Mouse (Mus musculus) embryonic facial prominence, embryonic 11.5 days (tissue): ENCODE data around the gene Per2. TPM values are rescaled to one million over a fixed set of nuclear protein-coding genes. Genes with fewer than 3 reads are reported as not detected.

Source experiments
- ATAC-seq: fragments of 200-750 bp; cut with Nextera tagmentation; replicated peaks from 2 replicates; pipeline ENCODE4 v1.8.0; 2017; ENCODE audit warnings: low read depth; ENCODE audit not compliant: insufficient number of reproducible peaks, low FRiP score, low TSS enrichment
- DNase-seq: peaks from one replicate; pipeline ENCODE4 v3.0.0-alpha.2; 2015; ENCODE audit warnings: low spot score
- H3K27ac ChIP-seq: fragments of 300-500 bp; sonication (generic); replicated peaks from 2 replicates; pipeline ENCODE4 v1.5.1; 2014; ENCODE audit warnings: mild to moderate bottlenecking, low read depth, low read length, control low read depth
- H3K27me3 ChIP-seq: fragments of 300-500 bp; sonication (generic); 2 replicates; pipeline ENCODE4 v1.6.1; 2014; ENCODE audit warnings: mild to moderate bottlenecking, low read length, moderate library complexity, mixed read lengths; ENCODE audit not compliant: control insufficient read depth, insufficient read depth
- H3K36me3 ChIP-seq: fragments of 300-500 bp; sonication (generic); replicated peaks from 2 replicates; pipeline ENCODE4 v1.6.1; 2014; ENCODE audit warnings: low read depth, mild to moderate bottlenecking, low read length, moderate library complexity, mixed read lengths; ENCODE audit not compliant: control insufficient read depth, insufficient read depth
- H3K4me1 ChIP-seq: fragments of 300-500 bp; sonication (generic); 2 replicates; pipeline ENCODE4 v1.6.1; 2014; ENCODE audit warnings: low read length, mixed read lengths; ENCODE audit not compliant: control insufficient read depth, insufficient read depth
- H3K4me2 ChIP-seq: fragments of 300-500 bp; sonication (generic); 2 replicates; pipeline ENCODE4 v1.6.1; 2014; ENCODE audit warnings: low read depth, mild to moderate bottlenecking, control low read depth, low read length, moderate library complexity
- H3K4me3 ChIP-seq: fragments of 300-500 bp; sonication (generic); 2 replicates; pipeline ENCODE4 v1.5.1; 2014; ENCODE audit warnings: low read depth, low read length, control low read depth
- H3K9ac ChIP-seq: fragments of 300-500 bp; sonication (generic); replicated peaks from 2 replicates; pipeline ENCODE4 v1.6.1; 2014; ENCODE audit warnings: mild to moderate bottlenecking, control low read depth, low read length
- H3K9me3 ChIP-seq: fragments of 300-500 bp; sonication (generic); replicated peaks from 2 replicates; pipeline ENCODE4 v1.6.1; 2016; ENCODE audit warnings: mild to moderate bottlenecking, low read length, inconsistent platforms, mixed read lengths; ENCODE audit not compliant: control insufficient read depth
- WGBS: fragments of 180-500 bp; shearing (Covaris S2); extraction: QIAGEN DNeasy Blood & Tissue Kit; methylation state at CpG from one replicate; pipeline ENCODE4 v1.1.7; 2014; 5-methylcytosine and 5-hydroxymethylcytosine counted together
- polyA plus RNA-seq: library from polyadenylated mRNA; unstranded; fragments of >200 nt; fragmentation: Nextera tagmentation; extraction: Ambion mirVana; gene quantifications from 2 replicates; pipeline ENCODE4 v1.2.1, GENCODE M21; 2014

Gene Per2
- polyA plus RNA-seq, result 0.97 and 1.2 TPM in 2 replicates

DNA sequence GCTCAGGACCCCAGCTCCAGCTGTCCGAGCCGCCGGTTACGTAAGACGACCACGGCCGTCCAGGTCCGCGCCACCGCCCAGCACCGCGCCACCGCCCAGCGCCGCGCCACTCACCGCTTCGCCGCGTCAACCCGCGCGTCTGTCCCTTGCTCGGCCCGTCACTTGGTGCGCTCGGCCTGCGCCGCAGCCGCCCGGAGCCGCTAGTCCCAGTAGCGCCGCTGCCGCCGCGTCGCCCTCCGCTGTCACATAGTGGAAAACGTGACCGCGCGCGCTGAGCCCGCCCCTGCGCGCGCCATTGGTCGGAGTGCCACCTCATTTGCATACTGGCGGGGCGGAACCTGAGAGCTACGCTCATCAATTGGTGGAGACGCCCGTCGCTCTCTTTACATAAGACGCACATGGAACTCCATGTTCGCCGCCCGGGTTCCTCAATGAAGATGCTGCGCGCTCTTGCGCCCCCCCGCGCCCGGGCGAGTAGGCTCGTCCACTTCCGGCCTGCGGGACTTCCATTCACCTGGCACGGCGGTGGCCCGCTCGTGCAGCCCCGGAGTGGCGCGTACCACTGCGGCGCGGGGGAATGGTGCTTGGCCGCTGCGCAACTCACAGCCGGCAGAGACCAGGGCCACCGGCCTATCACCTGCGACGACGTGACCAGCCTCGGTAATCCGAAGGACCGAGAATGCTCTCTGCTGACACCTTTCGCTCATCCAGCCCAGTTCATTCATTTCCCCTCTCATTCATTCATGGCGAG, at the start of gene Per2:
Per2 (minus strand) TSS at position 266 of the 751 bp plus-strand sequence.
- under 1% methylated on average over 91 of the region's 91 CpGs for WGBS
- H3K36me3 ChIP-seq, result no peaks in the 10 kb centered on the region
- H3K9ac ChIP-seq, result peak within 1 kb of the TSS; percentile 57
- no peak within 1 kb of the TSS for H3K27ac ChIP-seq
- peak within 1 kb of the TSS; percentile 65 for H3K4me3 ChIP-seq
- peak; percentile 90 for ATAC-seq
- H3K27me3 ChIP-seq, result peaks cover 2% of the 10 kb centered on the region; the same call in 1 of the 2 replicates
- peak within 1 kb of the TSS; percentile 67 for H3K4me2 ChIP-seq
- peaks cover 3% of the 10 kb centered on the region for H3K4me1 ChIP-seq
- DNase-seq, result peak; percentile 100
- H3K9me3 ChIP-seq, result no peaks in the 10 kb centered on the region

GRCm38 (mm10) chr1:91504615-91505014, 45.5 kb upstream of the Per2 start:
- no peak overlapping the region for H3K9ac ChIP-seq
- no peak overlapping the region for H3K4me2 ChIP-seq
- DNase-seq, result no peak
- WGBS, result 77% methylated on average over 3 of the region's 3 CpGs
- no peaks in the 10 kb centered on the region for H3K27me3 ChIP-seq
- no peaks in the 10 kb centered on the region for H3K4me1 ChIP-seq
- peaks cover 5% of the 10 kb centered on the region for H3K36me3 ChIP-seq
- no peaks in the 10 kb centered on the region for H3K9me3 ChIP-seq
- no peak overlapping the region for H3K4me3 ChIP-seq
- no peak overlapping the region for H3K27ac ChIP-seq
- ATAC-seq, result no peak

DNA sequence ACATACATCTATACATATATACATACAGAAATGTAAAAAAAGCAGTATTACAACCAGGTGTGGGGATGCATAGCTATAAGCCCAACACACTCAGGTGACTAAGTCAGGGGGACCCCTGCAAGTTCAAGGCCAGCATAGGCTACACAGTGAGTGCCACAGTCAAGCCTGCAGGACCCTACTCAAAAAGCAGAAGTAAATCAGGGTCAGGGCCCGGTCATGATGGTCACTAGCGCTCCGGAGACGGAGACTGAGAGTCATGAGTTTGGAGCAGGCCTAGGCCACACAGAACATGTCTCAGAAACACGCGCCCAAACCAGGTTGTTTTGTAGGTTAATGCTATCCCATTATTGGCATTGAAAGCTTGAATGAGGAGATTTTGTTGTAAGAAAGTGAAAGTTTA, 39.5 kb upstream of the Per2 start:
- no peak for ATAC-seq

GRCm38 (mm10) chr1:91495321-91495720, 36.2 kb upstream of the Per2 start:
- Histone ChIP-seq H3K9me3 (no peaks in the 10 kb centered on the region), H3K27me3 (no peaks in the 10 kb centered on the region), H3K36me3 (no peaks in the 10 kb centered on the region; the same call in 1 of the 2 replicates), H3K4me2 (peak overlapping the region; percentile 84), H3K9ac (peak overlapping the region; percentile 57), H3K27ac (no peak overlapping the region), H3K4me3 (peak overlapping the region; percentile 55), H3K4me1 (peaks cover 3% of the 10 kb centered on the region)
- DNase-seq (no peak), ATAC-seq (no peak)
- 48% methylated on average over 5 of the region's 5 CpGs for WGBS

More for the DNA sequence above, 39.5 kb upstream of the Per2 start:
- no peak for DNase-seq
- H3K36me3 ChIP-seq, result peaks cover 5% of the 10 kb centered on the region
- no peak overlapping the region for H3K4me2 ChIP-seq
- H3K27me3 ChIP-seq, result no peaks in the 10 kb centered on the region
- no peak overlapping the region for H3K9ac ChIP-seq
- peaks cover 3% of the 10 kb centered on the region for H3K4me1 ChIP-seq
- H3K4me3 ChIP-seq, result no peak overlapping the region
- H3K9me3 ChIP-seq, result no peaks in the 10 kb centered on the region
- WGBS, result 94% methylated on average over 6 of the region's 6 CpGs
- H3K27ac ChIP-seq, result no peak overlapping the region

GRCm38 (mm10) chr1:91494457-91495140, 35.5 kb upstream of the Per2 start, which contains the start of gene Traf3ip1:
Gene Traf3ip1, plus strand, starts transcription at chr1:91494647.
- under 1% methylated on average over 79 of the region's 79 CpGs for WGBS
- Histone ChIP-seq H3K27me3 (no peaks in the 10 kb centered on the region), H3K4me3 (peak within 1 kb of the TSS; percentile 55), H3K27ac (no peak within 1 kb of the TSS), H3K36me3 (no peaks in the 10 kb centered on the region), H3K4me1 (peaks cover 3% of the 10 kb centered on the region), H3K9ac (peak within 1 kb of the TSS; percentile 57), H3K4me2 (peak within 1 kb of the TSS; percentile 84), H3K9me3 (no peaks in the 10 kb centered on the region)
- peak; percentile 99 for ATAC-seq
- peak; percentile 95 for DNase-seq

DNA sequence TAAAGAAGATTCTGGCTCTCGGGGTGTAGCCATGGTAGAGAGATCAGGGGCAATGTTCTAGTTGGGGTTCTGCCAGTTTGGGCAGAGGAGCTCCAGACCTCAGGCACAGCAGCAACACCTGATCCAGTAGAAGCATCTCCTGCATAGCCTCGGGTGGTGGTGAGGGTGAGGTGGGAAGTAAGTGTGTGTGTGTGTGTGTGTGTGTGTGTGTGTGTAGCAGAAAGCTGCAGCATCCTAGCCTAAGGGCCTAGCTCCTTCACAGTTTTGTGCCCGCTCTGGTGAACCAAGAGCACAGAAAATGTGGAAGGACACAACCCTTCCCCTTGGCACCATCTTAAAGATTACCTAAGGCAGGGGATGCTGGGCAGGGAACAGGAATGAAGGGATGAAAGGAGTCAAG, 34.8 kb upstream of the Per2 start:
- 0 out of 2 replicates have a peak, but pooled peaks have one; percentile 1 for ATAC-seq
- no peak overlapping the region; the same call in 1 of the 2 replicates for H3K9ac ChIP-seq

GRCm38 (mm10) chr1:91492740-91493139, 33.6 kb upstream of the Per2 start:
- ATAC-seq (no peak), DNase-seq (no peak)
- Histone ChIP-seq H3K27ac (no peak overlapping the region), H3K9me3 (no peaks in the 10 kb centered on the region), H3K4me2 (no peak overlapping the region), H3K36me3 (no peaks in the 10 kb centered on the region), H3K27me3 (no peaks in the 10 kb centered on the region), H3K4me1 (peaks cover 3% of the 10 kb centered on the region), H3K4me3 (no peak overlapping the region), H3K9ac (no peak overlapping the region)
- WGBS, result 22% methylated on average over 2 of the region's 2 CpGs

More for the DNA sequence above, 34.8 kb upstream of the Per2 start:
- Histone ChIP-seq H3K36me3 (no peaks in the 10 kb centered on the region), H3K4me2 (peak overlapping the region; percentile 13), H3K4me1 (peaks cover 3% of the 10 kb centered on the region), H3K27me3 (no peaks in the 10 kb centered on the region), H3K4me3 (peak overlapping the region; percentile 55), H3K27ac (no peak overlapping the region), H3K9me3 (no peaks in the 10 kb centered on the region)
- 46% methylated on average over 3 of the region's 3 CpGs for WGBS
- DNase-seq, result no peak

DNA sequence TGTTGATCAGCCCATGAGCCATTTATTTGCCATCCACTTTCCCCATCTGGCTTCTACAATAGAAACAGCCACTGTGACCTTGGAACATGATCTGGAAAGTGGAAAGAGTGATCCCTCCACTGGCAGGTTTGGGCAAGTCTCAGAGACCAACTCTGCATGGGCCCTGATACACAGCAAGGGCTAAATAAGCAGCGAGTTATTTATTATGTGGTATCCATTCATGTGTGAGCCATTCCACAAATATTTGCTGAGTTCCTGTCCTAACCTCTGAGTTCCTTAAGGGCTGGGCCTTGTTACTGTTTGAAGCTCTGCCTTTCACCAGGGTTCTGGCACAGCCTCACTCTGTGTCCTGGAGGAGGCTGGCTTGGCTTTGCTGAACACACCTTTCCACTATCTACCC, 31.2 kb upstream of the Per2 start:
- WGBS, result 68% methylated on average over 1 of the region's 1 CpGs
- no peak overlapping the region for H3K27ac ChIP-seq
- no peaks in the 10 kb centered on the region for H3K27me3 ChIP-seq
- H3K4me3 ChIP-seq, result no peak overlapping the region
- no peaks in the 10 kb centered on the region for H3K36me3 ChIP-seq
- peaks cover 2% of the 10 kb centered on the region for H3K4me1 ChIP-seq
- ATAC-seq, result no peak
- no peaks in the 10 kb centered on the region for H3K9me3 ChIP-seq
- no peak overlapping the region for H3K4me2 ChIP-seq
- H3K9ac ChIP-seq, result no peak overlapping the region
- DNase-seq, result no peak
